Mouse (Mus musculus): ENCODE results near the gene Cib1.

DNA sequence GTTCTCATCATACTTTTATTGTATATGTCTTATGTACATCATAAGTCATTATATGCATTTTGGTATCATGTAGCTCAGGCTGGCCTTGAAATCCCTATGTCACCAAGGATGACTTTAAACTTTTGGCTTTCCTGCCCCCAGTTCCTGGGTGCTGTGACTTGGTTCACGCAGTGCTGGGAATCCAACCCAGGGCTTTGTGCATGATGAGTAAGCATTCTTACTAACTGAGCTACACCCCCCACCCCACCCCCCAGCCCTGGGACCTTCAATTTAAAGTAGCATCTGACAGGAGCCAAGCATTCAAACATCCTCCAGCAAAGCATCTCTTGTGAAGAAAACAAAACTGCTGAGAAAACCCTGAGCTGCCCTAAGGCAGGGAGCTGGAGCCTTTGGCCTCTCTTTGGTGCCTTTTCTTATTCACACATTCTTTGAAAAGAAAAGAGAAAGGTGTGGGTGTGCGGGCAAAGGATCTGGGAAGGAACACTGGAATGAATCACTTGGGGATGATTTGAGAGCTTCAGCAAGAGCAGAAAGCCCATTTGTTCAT is 44.0 kb downstream of the Cib1 start:
- TF ChIP-seq CTCF (IDR thresholded peaks at IDR 0.05) (no peak), EP300 (IDR thresholded peaks at IDR 0.05) (no peak)
